Mouse (Mus musculus) liver, postnatal 0 days (tissue): ENCODE data around the gene Ift57.

Experiments
- CTCF ChIP-seq: sonication (generic); IDR thresholded peaks from 2 replicates; pipeline ENCODE4 v1.5.1; 2016; ENCODE audit warnings: antibody characterized with exemption, low read depth
- EP300 ChIP-seq: IDR thresholded peaks from 2 replicates; pipeline ENCODE4 v1.6.1; 2016; ENCODE audit warnings: antibody characterized with exemption, low read depth, mild to moderate bottlenecking

- no peak for TF ChIP-seq CTCF
- no peak for TF ChIP-seq EP300
These were observed 104.0 kb downstream of the Ift57 start for GRCm38 (mm10) chr16:49802993-49803392.
